Mouse (Mus musculus) kidney, adult 8-10 months (tissue): Measurements from ENCODE around the gene Il17ra.

Experiments
- DNase-seq, 2 experiments: peaks; one replicate each; pipeline ENCODE4 v3.0.0; 2022

Il17ra gene

GRCm38 (mm10) chr6:120463086-120463871, at the start of gene Il17ra:
TSS of gene Il17ra (plus strand) at chr6:120463247.
- DNase-seq: peak; percentile 86

DNA sequence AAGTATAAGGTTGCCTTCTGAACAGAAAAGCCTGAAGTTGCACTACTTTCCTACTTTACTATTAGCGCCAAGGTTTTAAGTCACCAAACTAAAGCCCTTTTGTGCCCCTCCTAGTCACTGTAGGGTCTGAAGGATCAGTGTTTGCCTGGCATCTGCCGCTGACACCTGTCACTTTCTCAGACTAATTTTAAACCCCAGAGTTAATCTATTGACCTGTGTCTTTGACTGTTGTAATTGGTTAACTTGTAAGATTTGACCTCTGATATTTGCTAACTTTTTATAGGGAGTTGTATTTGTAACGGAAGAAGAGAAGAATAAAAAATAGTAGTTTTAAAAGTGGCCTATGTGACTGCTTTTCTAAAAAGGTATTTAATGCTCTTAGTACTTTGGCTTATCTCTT, 24.9 kb upstream of the Il17ra start:
- no peak for DNase-seq

GRCm38 (mm10) chr6:120442171-120442749, 20.8 kb upstream of the Il17ra start:
- DNase-seq: peak; percentile 69 to 75

GRCm38 (mm10) chr6:120443363-120444355, 19.4 kb upstream of the Il17ra start:
- DNase-seq: peak; percentile 48 to 78

- no peak for DNase-seq
Measured at GRCm38 (mm10) chr6:120450208-120450607, 12.8 kb upstream of the Il17ra start.

GRCm38 (mm10) chr6:120452384-120453102, 10.5 kb upstream of the Il17ra start:
- no peak for DNase-seq

DNA sequence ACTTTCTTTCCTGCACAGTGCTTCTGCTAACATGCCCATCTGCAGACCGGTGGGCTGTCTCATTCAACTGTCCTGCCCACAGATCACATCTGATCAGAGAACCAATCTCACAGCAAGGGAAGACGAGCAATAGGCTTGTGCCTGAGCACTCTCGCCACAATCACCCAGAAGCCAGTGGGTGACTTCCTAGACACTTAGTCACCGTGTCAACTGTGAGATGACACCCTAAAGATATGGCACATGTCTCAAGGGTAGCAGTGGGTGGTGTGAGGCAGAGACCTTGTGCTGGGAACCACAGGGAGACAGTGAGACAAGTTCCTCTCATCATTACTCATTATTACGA, 10.0 kb upstream of the Il17ra start:
- DNase-seq: no peak

DNA sequence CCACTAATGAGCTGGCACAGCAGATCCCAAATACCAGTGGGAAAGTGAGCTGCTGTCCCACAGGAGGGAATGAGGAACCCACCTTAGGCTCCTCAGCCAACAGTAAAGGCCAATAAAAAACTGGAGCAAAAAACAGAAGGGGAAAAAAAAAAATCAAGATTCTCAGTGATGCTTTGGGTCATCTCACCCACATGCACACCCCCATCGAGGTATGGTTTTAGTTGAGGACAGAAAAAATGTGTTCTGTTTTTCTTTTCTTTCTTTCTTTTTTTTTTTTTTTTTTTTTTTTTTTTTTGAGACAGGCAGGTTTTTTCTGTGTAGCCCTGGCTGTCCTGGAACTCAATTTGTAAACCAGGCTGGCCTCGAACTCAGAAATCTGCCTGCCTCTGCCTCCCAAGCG, 9.5 kb upstream of the Il17ra start:
- no peak for DNase-seq

DNA sequence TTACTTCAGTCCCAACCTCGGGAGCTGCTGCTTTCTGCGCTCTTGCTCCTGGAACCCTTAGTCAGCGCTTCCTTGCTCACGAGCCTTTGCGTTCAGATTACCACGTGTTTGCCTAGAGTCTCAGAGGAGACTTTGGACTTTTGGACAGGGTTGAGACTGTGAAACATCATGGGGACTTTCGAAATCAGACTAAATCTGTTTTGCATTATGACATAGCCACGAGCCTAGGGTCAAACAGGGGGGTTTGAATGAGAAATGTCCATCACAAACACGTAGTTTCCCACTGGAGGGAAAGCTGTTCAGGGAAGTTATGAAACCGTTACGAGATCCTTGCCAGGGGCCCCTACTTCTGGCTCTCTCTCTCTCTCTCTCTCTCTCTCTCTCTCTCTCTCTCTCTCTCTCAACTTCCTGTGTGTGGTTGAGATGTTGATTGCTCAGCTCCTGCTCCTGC, 8.4 kb upstream of the Il17ra start:
- DNase-seq: peak; percentile 73 to 84

- peak in 1 of 2 experiments; percentile 64 for DNase-seq
Measured at GRCm38 (mm10) chr6:120457074-120457473, 6.0 kb upstream of the Il17ra start.

GRCm38 (mm10) chr6:120457751-120458150, 5.3 kb upstream of the Il17ra start:
- no peak for DNase-seq

GRCm38 (mm10) chr6:120461217-120461616, 1.8 kb upstream of the Il17ra start:
- DNase-seq: no peak

GRCm38 (mm10) chr6:120462251-120462650, 796 bp upstream of the Il17ra start:
- DNase-seq: no peak

DNA sequence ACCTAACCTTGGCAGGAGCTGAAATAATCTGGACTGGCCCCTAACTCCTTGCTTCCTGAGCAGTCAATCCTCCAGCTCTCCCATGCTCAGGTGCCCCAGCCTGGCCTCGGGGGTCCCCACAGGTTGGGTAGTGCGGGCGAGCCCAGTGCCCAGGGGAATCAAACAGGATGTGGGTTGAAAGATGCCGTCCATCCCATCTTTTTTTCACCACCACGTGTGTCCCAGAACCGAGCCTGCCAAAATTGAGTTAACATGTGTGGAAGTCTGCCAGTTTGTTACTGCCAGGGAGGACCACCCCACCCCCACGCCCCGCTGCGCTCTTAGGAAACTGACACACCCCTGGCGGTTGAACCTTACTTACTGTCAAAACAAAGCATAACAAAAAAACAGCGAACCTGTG, 837 bp downstream of the Il17ra start:
- DNase-seq: peak in 1 of 2 experiments; percentile 45

GRCm38 (mm10) chr6:120464406-120464939, 1.4 kb downstream of the Il17ra start:
- DNase-seq: no peak

- no peak for DNase-seq
Measured at GRCm38 (mm10) chr6:120465393-120465792, 2.3 kb downstream of the Il17ra start.

GRCm38 (mm10) chr6:120466609-120467329, 3.7 kb downstream of the Il17ra start:
- DNase-seq: peak; percentile 62 to 66

DNA sequence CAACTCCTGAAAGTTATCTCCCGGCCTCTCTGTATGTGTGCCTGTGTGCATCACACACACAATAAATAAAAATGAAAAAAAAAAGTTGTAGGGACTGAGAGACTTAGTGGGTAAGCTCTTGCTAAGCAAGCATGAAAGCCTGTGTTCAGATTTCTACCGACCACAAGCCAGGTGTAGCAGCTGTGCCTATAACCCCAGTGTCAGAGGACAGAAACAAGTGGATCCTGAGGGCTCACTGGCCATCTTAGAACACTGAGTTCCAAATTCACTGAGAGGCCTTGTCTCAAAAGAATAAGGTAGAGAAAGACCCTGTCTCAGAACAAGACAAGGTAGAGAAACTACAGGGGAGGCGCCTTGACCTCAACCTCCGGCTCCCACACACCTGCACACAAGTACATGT, 5.2 kb downstream of the Il17ra start:
- DNase-seq: no peak

- no peak for DNase-seq
Measured at GRCm38 (mm10) chr6:120469268-120469667, 6.2 kb downstream of the Il17ra start.

GRCm38 (mm10) chr6:120469770-120470169, 6.7 kb downstream of the Il17ra start:
- no peak for DNase-seq

GRCm38 (mm10) chr6:120470666-120471065, 7.6 kb downstream of the Il17ra start:
- DNase-seq: no peak
